Mouse (Mus musculus): ENCODE measurements around the gene Ankrd37.

Ankrd37 gene

GRCm38 (mm10) chr8:45973988-45974505 is 31.5 kb downstream of the Ankrd37 start:
- DNase-seq: no peak

GRCm38 (mm10) chr8:45970894-45971293 is 34.6 kb downstream of the Ankrd37 start:
- peak in 1 of 2 experiments; percentile 16 for DNase-seq

- no peak for DNase-seq
Observed at GRCm38 (mm10) chr8:45950622-45951021, 54.9 kb downstream of the Ankrd37 start.
